Mouse (Mus musculus): Measurements from ENCODE around the gene Sugct. TPM values are rescaled to one million over a fixed set of nuclear protein-coding genes. Genes with fewer than 3 reads are reported as not detected.

Sugct gene
- polyA plus RNA-seq, 1 experiment from 2014 or later, result 14.0 TPM

DNA sequence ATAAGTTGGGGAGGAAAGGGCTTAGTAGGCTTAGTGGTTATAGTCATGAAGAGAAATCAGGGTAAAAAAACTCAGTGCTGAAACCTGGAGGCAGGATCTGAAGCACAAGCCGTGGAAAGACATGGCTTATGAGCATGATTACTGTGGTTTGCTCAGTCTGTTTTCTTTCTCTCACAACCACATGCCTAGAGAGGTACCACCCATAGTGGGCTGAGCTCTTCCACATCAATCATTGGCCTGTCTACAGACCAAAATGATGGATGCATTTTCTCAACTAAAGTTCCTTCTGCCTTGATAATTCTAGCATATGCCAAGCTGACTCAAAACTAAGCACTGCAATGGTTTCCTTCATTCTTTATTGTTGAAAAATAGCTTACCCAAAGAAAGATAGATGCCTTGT, 817.3 kb downstream of the Sugct start:
- H3K9ac ChIP-seq (replicated peaks), result no peak overlapping the region
- no peaks in the 10 kb centered on the region for H3K9me3 ChIP-seq (ENCODE audit: low read length)
- DNase-seq (no peak), ATAC-seq (no peak)
- no peaks in the 10 kb centered on the region for H3K4me1 ChIP-seq (ENCODE audit: insufficient read depth)
- H3K4me3 ChIP-seq (ENCODE audit: low read depth, low read length), result no peak overlapping the region
- H3K27me3 ChIP-seq (ENCODE audit: insufficient read depth, low read length), result no peaks in the 10 kb centered on the region
- 74% methylated on average over 1 of the region's 1 CpGs for WGBS (ENCODE audit: insufficient replicate concordance)
- no peak overlapping the region for H3K27ac ChIP-seq (ENCODE audit: low read depth)
- no peak overlapping the region for H3K4me2 ChIP-seq (ENCODE audit: low read depth, low read length)
- no peak for TF ChIP-seq EP300 (IDR thresholded peaks at IDR 0.05; ENCODE audit: low read depth)
- H3K36me3 ChIP-seq (replicated peaks; ENCODE audit: insufficient read depth, low read length), result no peaks in the 10 kb centered on the region

GRCm38 (mm10) chr13:16859986-16860385, 835.4 kb downstream of the Sugct start:
- H3K4me2 ChIP-seq (ENCODE audit: low read depth, low read length), result no peak overlapping the region
- DNase-seq (no peak), ATAC-seq (no peak)
- H3K4me1 ChIP-seq (ENCODE audit: insufficient read depth), result no peaks in the 10 kb centered on the region
- no peak overlapping the region for H3K27ac ChIP-seq (ENCODE audit: low read depth)
- TF ChIP-seq CTCF (IDR thresholded peaks at IDR 0.05; ENCODE audit: low read depth) (no peak), EP300 (IDR thresholded peaks at IDR 0.05; ENCODE audit: low read depth) (no peak)
- H3K36me3 ChIP-seq (replicated peaks; ENCODE audit: insufficient read depth, low read length), result no peaks in the 10 kb centered on the region
- no peaks in the 10 kb centered on the region for H3K27me3 ChIP-seq (ENCODE audit: insufficient read depth, low read length)
- H3K4me3 ChIP-seq (ENCODE audit: low read depth, low read length), result no peak overlapping the region
- WGBS (ENCODE audit: insufficient replicate concordance), result 69% methylated on average over 2 of the region's 2 CpGs
- no peak overlapping the region for H3K9ac ChIP-seq (replicated peaks)
- H3K9me3 ChIP-seq (ENCODE audit: low read length), result no peaks in the 10 kb centered on the region

- H3K4me3 ChIP-seq (ENCODE audit: low read depth, low read length), result no peak overlapping the region
- TF ChIP-seq CTCF (IDR thresholded peaks at IDR 0.05; ENCODE audit: low read depth), result no peak
- no peak for TF ChIP-seq EP300 (IDR thresholded peaks at IDR 0.05; ENCODE audit: low read depth)
- H3K9me3 ChIP-seq (ENCODE audit: low read length), result no peaks in the 10 kb centered on the region
- WGBS (ENCODE audit: insufficient replicate concordance), result 24% methylated on average over 2 of the region's 2 CpGs
- H3K4me2 ChIP-seq (ENCODE audit: low read depth, low read length), result no peak overlapping the region
- DNase-seq (no peak), ATAC-seq (no peak)
- H3K4me1 ChIP-seq (ENCODE audit: insufficient read depth), result 0 out of 2 replicates have a peak, but pooled peaks cover 4% of the 10 kb centered on the region
- H3K9ac ChIP-seq (replicated peaks), result no peak overlapping the region
- no peaks in the 10 kb centered on the region for H3K27me3 ChIP-seq (ENCODE audit: insufficient read depth, low read length)
- H3K36me3 ChIP-seq (replicated peaks; ENCODE audit: insufficient read depth, low read length), result no peaks in the 10 kb centered on the region
- H3K27ac ChIP-seq (ENCODE audit: low read depth), result no peak overlapping the region
Observed at GRCm38 (mm10) chr13:16847236-16847635, 848.1 kb downstream of the Sugct start.

- no peaks in the 10 kb centered on the region for H3K36me3 ChIP-seq (replicated peaks; ENCODE audit: insufficient read depth, low read length)
- no peak for ATAC-seq
- no peak overlapping the region for H3K4me3 ChIP-seq (ENCODE audit: low read depth, low read length)
- no peak overlapping the region for H3K27ac ChIP-seq (ENCODE audit: low read depth)
- no peak for TF ChIP-seq CTCF (IDR thresholded peaks at IDR 0.05; ENCODE audit: low read depth)
- TF ChIP-seq EP300 (IDR thresholded peaks at IDR 0.05; ENCODE audit: low read depth), result no peak
- no peak overlapping the region for H3K9ac ChIP-seq (replicated peaks)
- WGBS (ENCODE audit: insufficient replicate concordance), result 69% methylated on average over 1 of the region's 1 CpGs
- H3K9me3 ChIP-seq (ENCODE audit: low read length), result no peaks in the 10 kb centered on the region
- H3K4me1 ChIP-seq (ENCODE audit: insufficient read depth), result no peaks in the 10 kb centered on the region
- no peaks in the 10 kb centered on the region for H3K27me3 ChIP-seq (ENCODE audit: insufficient read depth, low read length)
- DNase-seq, result no peak
- H3K4me2 ChIP-seq (ENCODE audit: low read depth, low read length), result no peak overlapping the region
Observed at GRCm38 (mm10) chr13:16840994-16841393, 854.4 kb downstream of the Sugct start.

DNA sequence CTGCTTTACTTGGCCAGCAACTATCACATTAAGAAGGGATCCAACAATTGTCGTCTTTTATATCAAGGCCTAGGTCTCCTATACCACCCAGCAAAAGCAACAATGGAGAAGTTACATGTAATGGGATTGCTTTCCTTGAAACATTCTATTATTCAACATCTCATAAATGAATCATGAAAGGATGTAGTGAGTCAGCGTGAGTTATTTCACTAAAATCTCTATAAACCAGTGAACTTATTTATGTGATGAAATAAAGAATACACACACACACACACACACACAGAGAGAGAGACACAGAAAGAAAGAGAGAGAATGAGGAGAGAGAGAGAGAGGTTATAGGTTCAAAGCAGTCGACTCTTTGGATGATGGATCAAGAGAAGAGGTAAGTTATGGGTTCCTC, 856.9 kb downstream of the Sugct start:
- WGBS (ENCODE audit: insufficient replicate concordance), result 70% methylated on average over 3 of the region's 3 CpGs
- no peak overlapping the region for H3K9ac ChIP-seq (replicated peaks)
- no peaks in the 10 kb centered on the region for H3K27me3 ChIP-seq (ENCODE audit: insufficient read depth, low read length)
- H3K4me2 ChIP-seq (ENCODE audit: low read depth, low read length), result no peak overlapping the region
- H3K4me1 ChIP-seq (ENCODE audit: insufficient read depth), result no peaks in the 10 kb centered on the region
- no peaks in the 10 kb centered on the region for H3K9me3 ChIP-seq (ENCODE audit: low read length)
- H3K4me3 ChIP-seq (ENCODE audit: low read depth, low read length), result no peak overlapping the region
- no peaks in the 10 kb centered on the region for H3K36me3 ChIP-seq (replicated peaks; ENCODE audit: insufficient read depth, low read length)
- TF ChIP-seq EP300 (IDR thresholded peaks at IDR 0.05; ENCODE audit: low read depth) (no peak), CTCF (IDR thresholded peaks at IDR 0.05; ENCODE audit: low read depth) (no peak)
- DNase-seq (no peak), ATAC-seq (no peak)
- H3K27ac ChIP-seq (ENCODE audit: low read depth), result no peak overlapping the region

DNA sequence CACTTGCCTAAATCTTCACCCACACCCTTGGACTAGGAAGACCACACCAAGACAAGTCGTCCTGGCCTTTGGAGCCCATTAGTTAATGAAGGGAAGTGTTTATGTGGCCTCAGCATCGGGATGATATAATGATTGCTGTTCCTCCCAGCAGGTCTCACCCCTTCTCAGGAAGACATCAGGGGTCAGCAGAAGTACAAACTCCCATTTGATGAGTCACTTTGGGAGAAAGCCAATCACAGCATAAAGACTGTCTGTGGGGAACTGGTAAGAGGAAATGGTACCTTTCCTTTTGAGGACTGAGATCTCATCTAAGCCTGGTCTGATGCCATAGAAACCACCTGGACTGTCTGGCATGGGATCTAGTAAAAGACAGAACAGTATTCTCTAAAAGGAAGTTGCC, 860.2 kb downstream of the Sugct start:
- Histone ChIP-seq H3K9me3 (ENCODE audit: low read length) (no peaks in the 10 kb centered on the region), H3K27me3 (ENCODE audit: insufficient read depth, low read length) (no peaks in the 10 kb centered on the region), H3K9ac (replicated peaks) (no peak overlapping the region), H3K4me2 (ENCODE audit: low read depth, low read length) (no peak overlapping the region), H3K27ac (ENCODE audit: low read depth) (no peak overlapping the region), H3K36me3 (replicated peaks; ENCODE audit: insufficient read depth, low read length) (no peaks in the 10 kb centered on the region), H3K4me3 (ENCODE audit: low read depth, low read length) (no peak overlapping the region), H3K4me1 (ENCODE audit: insufficient read depth) (no peaks in the 10 kb centered on the region)
- 51% methylated on average over 2 of the region's 2 CpGs for WGBS (ENCODE audit: insufficient replicate concordance)
- DNase-seq (no peak), ATAC-seq (no peak)
- TF ChIP-seq CTCF (IDR thresholded peaks at IDR 0.05; ENCODE audit: low read depth), result no peak
- no peak for TF ChIP-seq EP300 (IDR thresholded peaks at IDR 0.05; ENCODE audit: low read depth)

DNA sequence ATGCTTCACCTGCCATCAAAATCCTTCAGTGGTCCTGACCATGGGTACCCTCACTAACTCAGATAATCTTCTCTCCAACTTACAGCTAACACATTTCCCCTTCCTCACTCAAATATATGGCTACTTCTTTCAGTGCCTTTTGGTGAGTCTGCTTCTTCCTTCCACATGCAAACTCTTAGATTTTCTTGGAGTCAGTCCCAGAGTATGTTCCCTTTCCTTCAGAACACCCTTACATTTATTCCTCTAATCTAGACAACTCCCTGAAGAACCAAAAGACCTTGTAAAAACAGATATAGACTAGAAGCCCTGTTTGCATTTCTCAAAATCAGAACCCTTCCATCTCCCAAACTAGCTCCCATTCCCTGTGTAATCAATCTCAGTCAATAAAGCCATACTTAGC, 862.3 kb downstream of the Sugct start:
- H3K36me3 ChIP-seq (replicated peaks; ENCODE audit: insufficient read depth, low read length), result no peaks in the 10 kb centered on the region
- H3K9ac ChIP-seq (replicated peaks), result no peak overlapping the region
- no peaks in the 10 kb centered on the region for H3K4me1 ChIP-seq (ENCODE audit: insufficient read depth)
- H3K27me3 ChIP-seq (ENCODE audit: insufficient read depth, low read length), result no peaks in the 10 kb centered on the region
- ATAC-seq (no peak), DNase-seq (no peak)
- no peak overlapping the region for H3K4me3 ChIP-seq (ENCODE audit: low read depth, low read length)
- no peak overlapping the region for H3K4me2 ChIP-seq (ENCODE audit: low read depth, low read length)
- no peaks in the 10 kb centered on the region for H3K9me3 ChIP-seq (ENCODE audit: low read length)
- no peak overlapping the region for H3K27ac ChIP-seq (ENCODE audit: low read depth)
- no peak for TF ChIP-seq CTCF (IDR thresholded peaks at IDR 0.05; ENCODE audit: low read depth)
- TF ChIP-seq EP300 (IDR thresholded peaks at IDR 0.05; ENCODE audit: low read depth), result no peak
